Mouse (Mus musculus) lung, adult 2 months (tissue): ENCODE results near the gene Cnih1.

Experiments
- CTCF ChIP-seq: fragments of 200-500 bp; IDR thresholded peaks from 2 replicates; pipeline ENCODE4 v1.5.1; 2011; ENCODE audit warnings: mild to moderate bottlenecking, low read length, control low read depth; ENCODE audit not compliant: insufficient read depth
- POLR2A ChIP-seq: fragments of 200-500 bp; IDR thresholded peaks from 2 replicates; pipeline ENCODE4 v1.6.1; 2011; ENCODE audit warnings: low read depth, mild to moderate bottlenecking, control low read depth, low read length, borderline replicate concordance; ENCODE audit errors: extremely low read depth

GRCm38 (mm10) chr14:46757736-46758135 lies 30.5 kb downstream of the Cnih1 start:
- TF ChIP-seq POLR2A, result no peak
- TF ChIP-seq CTCF, result no peak
